Mouse (Mus musculus) regulatory T cell (primary cell): ENCODE measurements around the gene Fbxo33.

Experiments used
- in situ Hi-C: fragments of 300-600 bp; cut with MboI, MseI; formaldehyde crosslinking; loops from one replicate; pipeline ENCODE4 v1.15.1; 2025; ENCODE audit warnings: high pct_unique_total_duplicates

The Fbxo33 gene

GRCm38 (mm10) chr12:59199361-59199760, 20.2 kb downstream of the Fbxo33 start:
- in situ Hi-C loops, result no loop called here

- in situ Hi-C loops, result no loop called here
Observed at GRCm38 (mm10) chr12:59198750-59199149, 20.8 kb downstream of the Fbxo33 start.

GRCm38 (mm10) chr12:59195941-59196340, 23.6 kb downstream of the Fbxo33 start:
- in situ Hi-C loops, result no loop called here

- in situ Hi-C loops, result no loop called here
Observed at GRCm38 (mm10) chr12:59195065-59195464, 24.5 kb downstream of the Fbxo33 start.

- in situ Hi-C loops, result no loop called here
Observed at GRCm38 (mm10) chr12:59194341-59195003, 25.1 kb downstream of the Fbxo33 start.

GRCm38 (mm10) chr12:59193637-59194036, 25.9 kb downstream of the Fbxo33 start:
- in situ Hi-C loops, result no loop called here

GRCm38 (mm10) chr12:59188086-59188682, 31.3 kb downstream of the Fbxo33 start:
- in situ Hi-C loops, result no loop called here

- in situ Hi-C loops, result no loop called here
Observed at GRCm38 (mm10) chr12:59177814-59178213, 41.7 kb downstream of the Fbxo33 start.

- in situ Hi-C loops, result no loop called here
Observed at GRCm38 (mm10) chr12:59169935-59170334, 49.6 kb downstream of the Fbxo33 start.

- in situ Hi-C loops, result no loop called here
Observed at GRCm38 (mm10) chr12:59166557-59166956, 53.0 kb downstream of the Fbxo33 start.

- in situ Hi-C loops, result no loop called here
Observed at GRCm38 (mm10) chr12:59164522-59164921, 55.0 kb downstream of the Fbxo33 start.

GRCm38 (mm10) chr12:59162797-59163196, 56.7 kb downstream of the Fbxo33 start:
- in situ Hi-C loops, result no loop called here

- in situ Hi-C loops, result no loop called here
Observed at GRCm38 (mm10) chr12:59161091-59161490, 58.4 kb downstream of the Fbxo33 start.
